Mouse (Mus musculus): ENCODE data around the gene Tmcc3. TPM values are rescaled to one million over a fixed set of nuclear protein-coding genes. Genes with fewer than 3 reads are reported as not detected.

The Tmcc3 gene
- polyA plus RNA-seq, 1 experiment = 14.8 TPM

- H3K4me1 ChIP-seq (ENCODE audit: control insufficient read depth, insufficient read depth, low read length) = no peaks in the 10 kb centered on the region
- H3K36me3 ChIP-seq (ENCODE audit: control insufficient read depth, insufficient read depth, low read length, poor library complexity, severe bottlenecking) = no peaks in the 10 kb centered on the region
- TF ChIP-seq POLR2A (IDR thresholded peaks at IDR 0.05; ENCODE audit: insufficient read depth, low read length) = no peak
- no peak overlapping the region for H3K9ac ChIP-seq (ENCODE audit: low read depth, poor library complexity, severe bottlenecking)
- no peaks in the 10 kb centered on the region for H3K9me3 ChIP-seq (replicated peaks; ENCODE audit: control insufficient read depth, insufficient read depth, low read length, poor library complexity, severe bottlenecking)
- H3K27me3 ChIP-seq (ENCODE audit: control insufficient read depth, insufficient read depth, low read length, poor library complexity, severe bottlenecking) = no peaks in the 10 kb centered on the region
- H3K4me3 ChIP-seq (ENCODE audit: low read depth, low read length) = no peak overlapping the region
- no peak overlapping the region for H3K27ac ChIP-seq (ENCODE audit: insufficient read depth, low read length)
These were observed 34.8 kb downstream of the Tmcc3 start for GRCm38 (mm10) chr10:94346596-94346995.

- H3K9me3 ChIP-seq (replicated peaks; ENCODE audit: control insufficient read depth, insufficient read depth, low read length, poor library complexity, severe bottlenecking) = no peaks in the 10 kb centered on the region
- no peak overlapping the region for H3K9ac ChIP-seq (ENCODE audit: low read depth, poor library complexity, severe bottlenecking)
- H3K27me3 ChIP-seq (ENCODE audit: control insufficient read depth, insufficient read depth, low read length, poor library complexity, severe bottlenecking) = no peaks in the 10 kb centered on the region
- H3K36me3 ChIP-seq (ENCODE audit: control insufficient read depth, insufficient read depth, low read length, poor library complexity, severe bottlenecking) = no peaks in the 10 kb centered on the region
- TF ChIP-seq CTCF (IDR thresholded peaks at IDR 0.05; ENCODE audit: low read depth, low read length) = no peak
- TF ChIP-seq POLR2A (IDR thresholded peaks at IDR 0.05; ENCODE audit: insufficient read depth, low read length) = no peak
- TF ChIP-seq EP300 (IDR thresholded peaks at IDR 0.05; ENCODE audit: insufficient read depth, low read depth, low read length) = no peak
- no peak overlapping the region for H3K4me3 ChIP-seq (ENCODE audit: low read depth, low read length)
- no peaks in the 10 kb centered on the region for H3K4me1 ChIP-seq (ENCODE audit: control insufficient read depth, insufficient read depth, low read length)
- no peak overlapping the region for H3K27ac ChIP-seq (ENCODE audit: insufficient read depth, low read length)
These were observed 35.5 kb downstream of the Tmcc3 start for GRCm38 (mm10) chr10:94347296-94347695.

GRCm38 (mm10) chr10:94347959-94348358, 36.2 kb downstream of the Tmcc3 start:
- Histone ChIP-seq H3K4me1 (ENCODE audit: control insufficient read depth, insufficient read depth, low read length) (no peaks in the 10 kb centered on the region), H3K27me3 (ENCODE audit: control insufficient read depth, insufficient read depth, low read length, poor library complexity, severe bottlenecking) (no peaks in the 10 kb centered on the region), H3K9ac (ENCODE audit: low read depth, poor library complexity, severe bottlenecking) (no peak overlapping the region), H3K36me3 (ENCODE audit: control insufficient read depth, insufficient read depth, low read length, poor library complexity, severe bottlenecking) (no peaks in the 10 kb centered on the region), H3K27ac (ENCODE audit: insufficient read depth, low read length) (no peak overlapping the region), H3K4me3 (ENCODE audit: low read depth, low read length) (no peak overlapping the region), H3K9me3 (replicated peaks; ENCODE audit: control insufficient read depth, insufficient read depth, low read length, poor library complexity, severe bottlenecking) (no peaks in the 10 kb centered on the region)
- TF ChIP-seq POLR2A (IDR thresholded peaks at IDR 0.05; ENCODE audit: insufficient read depth, low read length) (no peak), EP300 (IDR thresholded peaks at IDR 0.05; ENCODE audit: insufficient read depth, low read depth, low read length) (no peak), CTCF (IDR thresholded peaks at IDR 0.05; ENCODE audit: low read depth, low read length) (no peak)

GRCm38 (mm10) chr10:94350207-94350606, 38.5 kb downstream of the Tmcc3 start:
- Histone ChIP-seq H3K4me3 (ENCODE audit: low read depth, low read length) (no peak overlapping the region), H3K27ac (ENCODE audit: insufficient read depth, low read length) (no peak overlapping the region), H3K9ac (ENCODE audit: low read depth, poor library complexity, severe bottlenecking) (no peak overlapping the region), H3K36me3 (ENCODE audit: control insufficient read depth, insufficient read depth, low read length, poor library complexity, severe bottlenecking) (no peaks in the 10 kb centered on the region), H3K9me3 (replicated peaks; ENCODE audit: control insufficient read depth, insufficient read depth, low read length, poor library complexity, severe bottlenecking) (no peaks in the 10 kb centered on the region), H3K4me1 (ENCODE audit: control insufficient read depth, insufficient read depth, low read length) (no peaks in the 10 kb centered on the region), H3K27me3 (ENCODE audit: control insufficient read depth, insufficient read depth, low read length, poor library complexity, severe bottlenecking) (no peaks in the 10 kb centered on the region)
- TF ChIP-seq CTCF (IDR thresholded peaks at IDR 0.05; ENCODE audit: low read depth, low read length) (no peak), EP300 (IDR thresholded peaks at IDR 0.05; ENCODE audit: insufficient read depth, low read depth, low read length) (no peak), POLR2A (IDR thresholded peaks at IDR 0.05; ENCODE audit: insufficient read depth, low read length) (no peak)

- TF ChIP-seq POLR2A (IDR thresholded peaks at IDR 0.05; ENCODE audit: insufficient read depth, low read length) = no peak
- no peak for TF ChIP-seq CTCF (IDR thresholded peaks at IDR 0.05; ENCODE audit: low read depth, low read length)
- no peak for TF ChIP-seq EP300 (IDR thresholded peaks at IDR 0.05; ENCODE audit: insufficient read depth, low read depth, low read length)
- H3K27ac ChIP-seq (ENCODE audit: insufficient read depth, low read length) = no peak overlapping the region
- no peaks in the 10 kb centered on the region for H3K9me3 ChIP-seq (replicated peaks; ENCODE audit: control insufficient read depth, insufficient read depth, low read length, poor library complexity, severe bottlenecking)
- no peaks in the 10 kb centered on the region for H3K4me1 ChIP-seq (ENCODE audit: control insufficient read depth, insufficient read depth, low read length)
- H3K36me3 ChIP-seq (ENCODE audit: control insufficient read depth, insufficient read depth, low read length, poor library complexity, severe bottlenecking) = no peaks in the 10 kb centered on the region
- no peak overlapping the region for H3K4me3 ChIP-seq (ENCODE audit: low read depth, low read length)
- no peaks in the 10 kb centered on the region for H3K27me3 ChIP-seq (ENCODE audit: control insufficient read depth, insufficient read depth, low read length, poor library complexity, severe bottlenecking)
- no peak overlapping the region for H3K9ac ChIP-seq (ENCODE audit: low read depth, poor library complexity, severe bottlenecking)
These were observed 39.3 kb downstream of the Tmcc3 start for GRCm38 (mm10) chr10:94350896-94351661.

GRCm38 (mm10) chr10:94352172-94352876, 40.6 kb downstream of the Tmcc3 start:
- Histone ChIP-seq H3K4me3 (ENCODE audit: low read depth, low read length) (no peak overlapping the region), H3K27ac (ENCODE audit: insufficient read depth, low read length) (no peak overlapping the region), H3K36me3 (ENCODE audit: control insufficient read depth, insufficient read depth, low read length, poor library complexity, severe bottlenecking) (no peaks in the 10 kb centered on the region), H3K4me1 (ENCODE audit: control insufficient read depth, insufficient read depth, low read length) (no peaks in the 10 kb centered on the region), H3K27me3 (ENCODE audit: control insufficient read depth, insufficient read depth, low read length, poor library complexity, severe bottlenecking) (no peaks in the 10 kb centered on the region), H3K9me3 (replicated peaks; ENCODE audit: control insufficient read depth, insufficient read depth, low read length, poor library complexity, severe bottlenecking) (no peaks in the 10 kb centered on the region), H3K9ac (ENCODE audit: low read depth, poor library complexity, severe bottlenecking) (no peak overlapping the region)
- TF ChIP-seq POLR2A (IDR thresholded peaks at IDR 0.05; ENCODE audit: insufficient read depth, low read length) = no peak
- no peak for TF ChIP-seq EP300 (IDR thresholded peaks at IDR 0.05; ENCODE audit: insufficient read depth, low read depth, low read length)
- TF ChIP-seq CTCF (IDR thresholded peaks at IDR 0.05; ENCODE audit: low read depth, low read length) = no peak

All from ES-Bruce4 (cell line).